Mouse (Mus musculus): Measurements from ENCODE around the gene Tepp. TPM values are rescaled to one million over a fixed set of nuclear protein-coding genes. Genes with fewer than 3 reads are reported as not detected.

Gene Tepp
- not detected for total RNA-seq (2021)
- long read RNA-seq, experiment 1: 0 reads
- long read RNA-seq, experiment 2: 0 reads

DNA sequence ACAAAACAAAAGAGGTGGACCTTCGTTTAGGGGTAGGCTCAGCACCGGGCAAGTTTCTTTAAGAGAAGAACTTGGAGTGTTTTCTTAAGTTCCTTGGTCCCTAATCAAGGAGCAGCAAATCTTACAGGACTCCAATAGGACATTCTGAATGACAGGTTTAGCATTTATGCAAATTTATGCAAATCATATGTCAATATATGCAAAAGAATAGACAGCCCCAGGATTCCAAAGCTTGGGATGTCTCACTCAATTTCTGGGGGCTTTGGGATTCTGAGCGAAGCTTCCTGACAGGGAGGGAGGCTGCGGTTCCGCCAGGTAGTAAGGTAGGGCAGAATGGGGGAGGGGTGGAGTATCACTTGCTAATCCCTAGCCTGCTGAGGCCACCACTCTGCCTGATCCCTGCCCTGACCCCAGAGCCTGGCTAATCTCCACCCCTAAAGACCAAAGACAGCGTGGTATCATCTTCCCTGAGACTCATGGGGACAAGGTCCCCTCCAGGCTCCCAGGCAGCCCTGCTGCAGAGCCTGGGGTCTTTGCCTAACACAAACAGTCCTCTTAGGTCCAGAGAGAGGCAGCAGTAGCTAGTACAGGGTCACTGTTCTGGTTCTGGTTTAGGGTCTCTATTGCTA is at the start of gene Tepp:
Tepp (plus strand) TSS at position 225 of the 629 bp plus-strand sequence.
- DNase-seq: no peak

DNA sequence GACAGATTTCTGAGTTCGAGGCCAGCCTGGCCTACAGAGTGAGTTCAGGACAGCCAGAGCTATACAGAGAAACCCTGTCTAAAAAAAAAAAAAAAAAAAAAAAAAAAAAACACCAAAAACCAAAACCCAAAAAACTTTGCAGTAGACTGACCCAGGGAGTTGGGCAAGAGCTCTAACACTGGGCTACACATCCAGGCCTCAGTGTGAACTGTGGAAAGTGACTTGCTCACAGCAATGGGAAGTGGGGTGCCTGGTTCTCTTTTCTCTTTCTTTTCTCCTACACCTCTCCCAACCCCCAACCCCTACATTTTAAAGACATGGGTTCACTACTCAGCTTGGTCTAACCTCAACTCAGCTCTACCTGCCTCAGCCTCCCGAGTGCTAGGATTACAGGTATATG is 48.2 kb upstream of the Tepp start:
- DNase-seq: no peak

DNA sequence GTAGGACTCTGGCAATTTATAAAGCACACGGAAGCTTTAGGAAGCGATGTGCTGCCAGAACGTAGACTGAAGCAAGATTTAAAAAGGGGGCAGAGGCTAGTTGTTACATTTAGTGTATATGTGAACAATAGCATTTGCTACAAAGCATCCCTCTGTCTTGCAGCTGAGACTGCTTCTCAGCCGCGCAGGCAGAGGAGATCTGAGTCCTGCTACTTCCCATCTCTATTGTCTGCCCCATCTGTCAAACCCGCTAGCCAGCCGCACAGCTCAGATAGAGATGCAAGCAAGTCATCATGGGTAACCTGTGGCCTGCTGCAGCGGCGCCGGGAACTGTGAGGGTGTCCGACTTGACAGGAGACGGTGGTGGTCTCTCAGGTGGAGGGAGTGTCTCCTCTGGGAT is 39.9 kb upstream of the Tepp start:
- DNase-seq: no peak

DNA sequence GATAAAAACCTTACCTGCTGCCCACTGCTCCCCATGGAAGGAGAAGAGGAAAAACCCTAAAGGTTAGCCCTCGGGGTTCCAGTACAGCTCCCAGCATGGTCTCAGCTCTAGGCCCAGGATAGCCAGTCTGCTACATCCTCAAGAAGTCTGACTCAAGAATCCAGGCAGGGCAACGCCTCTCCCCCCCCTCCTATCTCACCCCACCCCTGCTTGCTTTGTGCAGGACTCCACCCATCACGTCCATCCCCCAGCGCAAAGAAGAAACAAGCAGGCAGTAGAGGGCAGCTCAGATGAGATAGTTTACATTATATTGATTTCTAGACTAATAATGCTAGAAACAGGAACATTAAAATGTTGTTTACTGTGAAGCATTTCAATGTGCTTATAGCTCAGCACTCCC is 38.5 kb upstream of the Tepp start:
- DNase-seq: no peak

DNA sequence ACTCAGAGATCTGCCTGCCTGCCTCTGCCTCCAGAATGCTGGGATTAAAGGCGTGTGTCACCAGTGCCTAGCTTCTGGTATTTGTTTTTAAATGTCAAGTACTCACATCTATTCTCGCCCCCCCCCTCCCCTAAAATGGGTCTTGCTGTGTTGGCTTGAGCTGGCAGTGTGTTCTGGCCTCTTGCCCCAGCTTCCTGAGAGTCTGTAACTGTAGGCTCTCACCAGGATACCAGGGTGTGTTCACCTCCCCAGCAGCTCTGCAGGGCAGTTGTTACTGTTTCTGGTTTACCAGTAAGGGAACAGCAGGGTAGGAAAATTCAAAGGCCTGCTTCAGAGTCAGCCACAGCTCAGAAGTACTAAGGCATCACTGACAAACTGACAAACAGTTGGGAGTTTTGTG is 37.5 kb upstream of the Tepp start:
- DNase-seq: peak; percentile 10 to 23

DNA sequence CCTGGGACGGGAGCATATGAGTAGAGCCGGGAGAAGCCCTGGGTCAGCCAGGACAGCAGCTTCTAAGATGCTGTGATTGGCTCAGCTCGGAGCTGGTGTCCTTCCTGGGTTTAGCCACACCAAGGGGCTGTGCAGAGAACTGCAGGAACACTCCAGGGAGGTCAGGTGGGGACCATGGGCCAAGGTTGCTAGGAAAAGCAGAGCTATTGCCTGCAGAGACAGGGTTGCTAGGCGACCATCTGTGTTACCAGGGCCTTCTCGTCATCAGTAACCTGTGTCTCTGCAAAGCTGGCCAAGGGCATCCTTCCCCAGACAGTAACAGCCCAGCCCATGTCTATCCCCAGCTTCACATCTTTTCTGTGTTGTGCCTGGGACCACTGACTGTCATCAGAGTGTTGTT is 28.9 kb upstream of the Tepp start:
- DNase-seq: no peak

DNA sequence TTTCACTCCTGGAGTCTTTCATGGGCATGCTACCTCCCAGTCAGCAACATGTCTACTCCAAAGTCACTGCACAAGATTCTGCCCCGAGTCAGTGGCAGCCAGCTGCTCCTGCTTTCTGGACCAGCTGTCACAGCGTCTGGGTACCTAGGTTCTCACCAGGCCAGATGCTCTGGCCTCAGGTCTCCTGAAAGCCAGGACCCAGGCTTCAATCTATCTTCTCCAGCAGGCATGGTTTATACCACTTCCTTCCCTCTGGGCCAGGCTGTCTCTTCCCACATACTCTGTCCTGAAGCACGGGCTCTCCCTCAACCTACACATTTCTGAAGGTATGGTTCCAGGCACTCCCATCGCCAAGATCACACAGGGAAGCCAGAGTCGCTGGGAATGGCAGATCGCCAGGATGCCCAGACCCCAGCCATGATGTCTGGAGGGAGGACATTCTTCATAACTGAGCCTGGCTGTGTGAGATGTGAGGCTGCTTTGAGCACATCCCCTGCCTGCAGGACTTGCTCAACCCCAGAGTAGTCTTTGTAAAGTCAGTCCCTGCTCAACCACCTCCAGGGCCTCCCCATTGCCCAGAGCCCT is 21.2 kb upstream of the Tepp start:
- DNase-seq: no peak

DNA sequence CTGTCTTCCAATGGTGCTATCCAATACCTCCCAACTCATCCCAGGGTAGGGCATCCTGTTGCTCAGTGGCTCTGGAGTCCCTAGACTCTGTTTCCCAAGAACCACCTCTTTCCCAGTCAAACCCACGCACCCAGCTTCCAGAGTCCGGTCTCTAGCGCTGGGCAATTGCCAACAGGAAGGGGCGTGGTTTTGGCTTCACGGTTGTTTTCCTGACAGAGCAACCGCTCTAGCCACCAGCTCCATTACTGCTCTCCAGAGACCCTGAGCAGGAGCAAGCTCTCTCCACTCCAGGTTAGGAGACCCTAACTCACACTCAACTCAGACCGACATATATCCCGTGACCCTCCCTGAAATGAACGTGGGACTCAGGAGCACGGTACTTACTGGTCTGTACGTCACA is 17.2 kb upstream of the Tepp start:
- peak; percentile 94 to 96 for DNase-seq

DNA sequence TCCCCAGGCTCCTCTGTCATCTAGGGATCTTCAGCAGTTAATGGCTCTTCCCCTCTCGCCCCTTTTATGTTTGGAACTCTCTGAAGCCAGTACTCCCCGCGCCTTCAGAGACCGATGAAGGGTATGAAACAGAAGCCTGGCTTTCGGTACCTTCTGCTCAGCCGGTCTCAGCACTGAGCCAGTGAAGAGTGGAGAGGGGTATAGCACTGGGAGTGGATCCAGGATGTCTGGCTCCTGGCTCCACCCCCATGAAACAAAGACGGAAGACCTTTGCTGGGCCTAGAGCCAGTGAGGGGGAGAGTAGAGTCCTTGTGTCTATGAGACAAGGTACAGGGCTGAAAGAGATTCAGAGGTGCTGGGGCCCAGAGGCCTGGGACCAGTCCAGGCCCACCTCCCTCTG is 16.5 kb upstream of the Tepp start:
- peak; percentile 68 to 78 for DNase-seq

DNA sequence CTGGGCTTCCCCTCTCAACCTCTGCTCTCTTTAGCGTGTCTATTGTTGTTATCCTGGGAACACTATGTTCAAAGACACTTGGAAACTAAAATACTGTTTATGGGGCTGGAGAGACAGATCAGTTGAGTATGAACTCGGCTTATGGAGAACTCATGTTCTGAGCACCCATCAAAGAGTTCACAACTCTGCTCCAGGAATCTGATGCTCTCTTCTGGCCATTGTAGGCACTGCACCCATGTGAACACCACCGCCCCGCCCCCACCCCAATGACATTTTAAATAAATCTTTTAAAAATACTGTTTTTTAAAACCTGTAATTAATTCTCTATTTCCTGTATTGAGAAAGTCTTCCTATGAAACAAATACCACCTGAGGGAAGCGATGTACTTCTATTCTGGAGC is 8.0 kb upstream of the Tepp start:
- DNase-seq: peak; percentile 28 to 67

DNA sequence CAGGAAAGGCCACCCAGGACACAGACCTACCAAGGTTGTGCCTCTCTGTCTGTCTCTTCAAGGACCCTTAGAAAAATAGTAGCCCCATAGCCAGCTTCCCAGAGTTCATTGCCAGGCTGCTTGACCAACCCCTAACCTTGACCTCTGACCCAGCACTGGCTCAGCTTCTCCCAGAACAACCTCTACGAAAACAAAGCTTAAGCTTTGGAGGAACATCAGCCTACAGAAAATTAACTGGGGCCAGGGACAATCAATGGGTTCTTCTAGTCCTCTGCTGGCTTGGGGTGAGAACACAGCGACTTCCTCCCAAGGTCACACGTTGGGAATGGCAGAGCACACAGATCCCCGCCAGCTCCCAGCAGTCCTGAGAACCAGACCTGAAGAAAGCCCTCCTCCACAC is 4.8 kb upstream of the Tepp start:
- no peak for DNase-seq

DNA sequence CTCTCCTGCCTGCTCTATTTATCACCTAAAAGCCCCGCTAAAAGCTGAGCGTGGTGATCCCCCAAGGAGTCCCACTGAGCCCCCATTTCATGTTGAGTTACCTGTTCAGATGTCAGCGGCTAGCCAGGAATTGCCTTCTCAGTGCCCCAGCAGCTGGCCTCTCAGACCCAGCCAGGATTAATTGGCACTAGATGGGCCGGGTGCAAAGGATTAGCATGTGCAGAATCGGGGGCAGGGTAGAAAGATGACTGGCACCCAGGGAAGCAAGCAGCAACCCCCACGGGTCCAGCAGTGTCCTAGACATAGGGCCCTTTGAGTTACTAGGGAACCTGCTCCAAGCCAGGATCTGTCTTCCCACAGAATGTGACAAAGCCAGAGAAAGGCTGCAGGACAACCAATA is 3.9 kb upstream of the Tepp start, which contains the start of gene Cngb1:
Cngb1 (minus strand) TSS at position 155 of the 400 bp plus-strand sequence.
- DNase-seq: no peak

DNA sequence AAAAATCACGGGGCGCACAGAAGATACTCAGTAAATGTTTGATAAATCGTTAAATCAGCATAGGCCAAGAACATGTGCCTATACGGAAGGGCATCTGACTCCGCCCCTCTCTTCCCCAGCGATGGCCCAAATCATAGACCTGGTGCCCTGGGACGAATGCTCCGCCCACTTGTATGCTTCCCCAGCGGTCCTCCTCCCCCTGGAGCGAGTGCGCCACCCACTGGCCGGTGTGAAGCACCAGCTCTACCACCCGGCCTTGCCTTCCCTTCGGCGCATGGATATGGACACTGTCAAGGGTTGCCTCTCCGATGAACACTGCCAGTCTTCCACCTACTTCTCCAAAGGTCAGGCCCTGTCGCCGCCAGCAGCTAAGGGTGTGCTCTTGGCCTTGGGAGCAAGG is 2.5 kb downstream of the Tepp start:
- DNase-seq: no peak

DNA sequence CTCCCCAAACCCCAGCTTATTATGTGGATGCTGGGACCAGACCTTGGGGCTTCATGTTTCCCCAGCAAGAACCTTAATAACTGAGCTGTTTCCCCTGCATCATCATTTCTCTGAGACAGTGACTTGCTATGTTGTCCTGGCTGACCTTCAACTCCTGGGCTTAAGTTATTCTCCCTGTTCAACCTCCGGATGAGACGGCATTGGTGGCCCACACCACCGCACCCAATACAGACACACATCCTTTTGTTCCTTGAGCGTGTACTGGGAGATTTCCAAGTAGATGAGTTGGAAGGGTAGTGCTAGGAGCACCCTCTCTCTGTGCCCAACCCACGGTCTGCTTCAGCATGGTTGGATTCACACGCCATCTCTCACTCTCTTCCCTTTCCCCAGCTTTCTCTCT is 3.5 kb downstream of the Tepp start:
- no peak for DNase-seq

DNA sequence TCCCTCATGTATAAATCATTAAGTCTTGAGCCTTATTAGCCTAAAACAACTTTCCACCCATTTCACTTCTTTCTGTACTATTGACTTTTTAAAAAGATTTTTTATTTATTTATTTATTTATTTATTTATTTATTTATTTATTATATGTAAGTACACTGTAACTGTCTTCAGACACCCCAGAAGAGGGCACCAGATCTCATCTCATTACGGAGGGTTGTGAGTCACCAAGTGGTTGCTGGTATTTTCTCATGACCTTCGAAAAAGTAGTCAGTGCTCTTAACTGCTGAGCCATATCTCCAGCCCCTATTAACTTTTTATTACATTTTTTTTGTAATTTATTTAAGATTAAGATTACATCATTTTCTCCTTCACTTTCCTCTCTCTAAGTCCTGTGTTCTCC is 4.3 kb downstream of the Tepp start:
- DNase-seq: no peak

DNA sequence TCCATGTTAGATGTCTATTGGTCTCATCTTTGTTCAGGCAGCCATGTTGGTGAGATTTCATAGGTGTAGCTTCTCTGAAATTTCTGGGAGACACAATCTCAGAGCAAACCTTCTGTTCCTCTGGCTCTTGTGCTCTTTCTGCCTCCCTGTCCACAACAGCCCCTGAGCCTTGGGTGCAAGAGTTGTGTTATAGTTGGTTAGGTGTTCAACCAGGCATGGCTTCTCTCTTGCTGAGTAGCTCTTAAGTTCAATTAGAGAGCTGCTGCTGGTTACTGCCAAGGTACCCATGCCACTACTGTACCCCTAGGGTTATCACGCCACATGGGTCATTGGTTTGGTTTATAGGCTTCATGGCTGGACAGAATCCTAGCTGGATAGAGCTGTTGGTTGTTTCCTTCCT is 5.0 kb downstream of the Tepp start:
- no peak for DNase-seq

DNA sequence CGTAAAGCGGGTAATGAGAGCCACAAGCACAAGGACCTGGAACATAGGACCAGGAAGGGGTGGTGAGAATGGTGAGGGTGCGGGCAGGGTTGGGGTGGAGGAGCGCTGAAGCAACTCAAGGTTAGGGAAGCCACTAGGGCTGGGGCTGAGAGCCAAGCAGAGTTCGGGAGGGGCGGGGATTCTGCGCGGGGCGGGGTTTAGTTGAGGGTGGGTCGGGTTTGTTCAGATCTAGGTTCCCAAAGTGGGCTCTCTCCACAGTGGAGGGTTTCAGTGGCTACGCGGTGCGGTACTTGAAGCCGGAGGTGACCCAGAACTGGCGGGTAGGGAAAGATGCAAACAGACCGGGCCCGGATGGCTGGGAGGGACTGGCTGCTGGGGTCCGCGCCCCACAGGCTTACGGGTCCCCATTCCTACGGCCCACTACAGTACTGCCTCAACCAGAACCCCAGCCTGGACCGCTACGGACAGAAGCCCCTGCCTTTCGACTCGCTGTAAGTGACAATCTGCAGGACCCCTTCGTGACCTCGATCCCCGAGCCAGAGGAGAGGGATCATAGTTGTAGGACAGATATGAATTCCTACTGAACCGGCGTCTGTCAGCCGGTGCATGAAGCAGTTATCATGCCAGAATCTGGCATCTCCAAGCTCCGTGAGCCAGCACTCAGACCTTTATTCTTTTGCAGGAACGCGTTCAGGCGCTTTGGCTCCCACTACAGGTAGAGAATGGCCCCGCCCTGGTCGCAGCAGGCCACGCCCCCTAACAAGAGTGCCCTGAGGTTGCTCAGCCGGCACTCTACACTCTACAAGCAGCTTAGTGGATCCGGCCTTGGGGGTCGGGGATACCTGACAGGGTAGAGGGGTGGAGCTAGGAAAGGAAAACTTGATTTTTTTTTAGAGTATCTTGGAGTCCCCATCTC is 10.1 kb downstream of the Tepp start:
- DNase-seq: peak; percentile 51 to 71

DNA sequence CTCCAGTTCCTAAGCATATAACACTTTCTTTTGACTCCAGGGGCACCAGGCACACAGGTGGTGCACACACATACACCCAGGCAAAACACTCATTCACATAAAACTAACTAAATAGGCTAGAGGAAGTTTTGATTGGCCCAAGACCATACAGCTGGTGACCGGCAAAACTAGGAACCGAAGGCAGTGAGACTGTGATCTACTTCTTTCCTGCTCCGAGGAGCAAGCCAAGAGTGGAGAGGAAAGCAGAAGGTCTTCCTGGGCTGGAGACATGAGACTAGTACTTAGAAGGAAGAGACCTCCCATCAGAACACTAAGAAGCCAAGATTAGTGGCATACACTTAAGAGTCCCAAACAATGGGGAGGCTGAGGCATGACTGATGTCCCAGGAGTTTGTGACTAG is 12.8 kb downstream of the Tepp start:
- DNase-seq: peak; percentile 36 to 47

DNA sequence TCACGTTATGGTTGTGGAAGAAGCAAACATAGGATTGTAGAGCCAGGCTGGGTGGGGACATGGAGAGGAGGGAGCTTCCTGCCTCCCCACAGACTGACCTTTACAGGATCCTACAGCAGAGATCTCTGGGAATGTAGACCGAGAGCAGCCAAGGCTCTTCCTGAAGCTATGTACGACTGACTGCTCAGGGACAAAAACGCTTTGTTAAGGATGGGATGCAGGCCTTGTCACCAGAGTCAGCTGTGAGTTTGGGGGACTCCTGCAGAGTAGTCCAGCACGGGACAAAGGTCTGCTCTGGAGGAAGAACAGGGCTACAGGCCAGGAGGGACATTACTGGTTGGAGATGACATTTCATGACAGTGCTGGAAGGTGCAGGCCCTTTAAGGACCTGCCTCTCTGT is 14.3 kb downstream of the Tepp start:
- no peak for DNase-seq

DNA sequence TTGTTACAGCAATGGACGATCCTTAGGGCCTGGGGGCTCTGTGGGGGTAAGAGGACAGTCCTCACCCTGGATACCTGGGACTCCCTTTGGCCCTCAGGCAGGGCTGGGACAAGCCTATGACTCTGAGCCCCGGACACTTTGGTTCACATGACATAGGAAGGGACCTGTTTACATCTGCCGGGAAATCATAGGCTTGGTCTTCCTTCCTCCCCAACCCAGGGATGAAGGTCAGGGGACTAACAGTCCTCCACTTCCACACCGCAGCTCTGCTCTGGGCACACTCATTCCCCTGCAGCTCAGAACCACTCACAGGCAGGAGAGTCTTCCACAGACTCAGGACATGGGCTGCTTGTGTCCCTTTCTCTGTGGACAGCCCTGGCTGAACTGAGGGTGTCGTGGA is 16.5 kb downstream of the Tepp start:
- DNase-seq: no peak

DNA sequence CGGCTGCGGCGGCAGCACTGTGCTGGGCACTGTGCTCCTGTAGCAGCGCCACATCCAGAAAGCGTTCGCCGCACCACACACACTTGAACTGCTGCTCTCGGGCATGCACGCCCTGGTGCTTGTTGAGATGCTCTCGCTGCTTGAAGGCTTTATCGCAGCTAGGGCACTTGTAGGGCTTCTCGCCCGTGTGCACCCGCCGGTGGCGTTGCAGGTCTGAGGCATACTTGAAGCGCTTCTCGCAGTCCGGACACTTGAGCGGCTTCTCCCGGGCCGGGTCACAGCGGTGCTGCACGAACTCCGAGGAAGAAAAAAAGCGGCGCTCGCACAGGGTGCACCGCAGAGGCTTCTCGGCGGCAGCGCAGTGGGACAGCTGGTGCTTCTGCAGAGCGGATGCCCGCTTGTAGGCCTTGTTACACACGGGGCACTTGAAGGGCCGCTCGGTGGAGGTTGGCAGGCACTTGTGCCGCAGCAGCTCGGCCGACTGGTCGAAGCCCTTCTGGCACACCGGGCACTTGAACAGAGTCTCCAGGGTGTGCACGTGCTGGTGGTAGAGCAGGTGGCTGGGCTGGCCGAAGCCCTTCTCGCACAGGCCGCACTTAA is 17.6 kb downstream of the Tepp start:
- no peak for DNase-seq

DNA sequence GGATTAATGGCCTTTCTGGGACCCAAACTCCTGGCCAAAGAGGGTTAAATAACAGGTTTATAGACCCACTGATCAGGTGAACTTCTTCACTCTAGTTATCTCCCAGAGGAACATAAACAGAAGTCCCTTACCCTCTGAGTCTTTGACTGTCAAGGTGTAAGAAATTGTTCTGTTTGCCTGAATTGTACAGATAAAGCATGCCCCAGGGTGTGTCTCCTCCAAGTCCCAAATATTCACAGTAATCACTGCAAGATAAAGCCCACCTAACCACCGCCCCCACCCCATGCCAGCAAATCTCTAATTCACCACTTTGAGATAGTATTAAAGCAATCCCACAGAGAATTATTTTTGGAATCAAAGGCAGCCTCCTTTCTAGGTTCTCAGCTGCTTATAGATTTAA is 20.0 kb downstream of the Tepp start:
- DNase-seq: no peak

DNA sequence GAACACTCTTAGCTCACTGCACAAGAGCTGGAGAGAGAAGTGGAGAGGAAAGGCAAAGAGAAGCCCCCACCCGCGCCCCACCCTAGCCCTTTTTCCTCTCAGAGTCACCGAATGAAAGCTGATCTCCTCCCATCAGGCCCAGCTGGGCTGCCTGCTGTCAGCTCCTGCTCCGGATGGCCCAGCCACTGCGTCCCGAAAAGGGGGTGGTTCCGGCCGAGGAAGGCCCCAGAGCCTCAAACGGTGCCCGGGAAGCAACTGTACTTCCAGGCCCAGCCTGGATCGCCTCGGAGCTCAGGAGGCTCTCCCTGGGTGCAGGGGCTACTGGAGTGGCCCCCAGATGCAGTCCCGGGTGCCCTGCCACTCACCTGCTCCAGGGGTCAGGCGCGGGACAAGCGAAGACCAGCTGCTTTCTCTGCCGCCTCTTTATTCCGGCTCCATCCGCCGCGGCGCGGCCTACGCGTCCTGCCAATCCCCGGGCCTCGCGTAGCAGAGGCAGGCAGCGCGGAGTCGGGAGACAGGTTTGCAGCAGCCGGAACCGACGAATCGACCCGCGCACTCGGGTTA is 20.9 kb downstream of the Tepp start:
- peak in 1 of 2 experiments; percentile 81 for DNase-seq
